Mouse (Mus musculus): ENCODE data around the gene Gal3st1. TPM values are rescaled to one million over a fixed set of nuclear protein-coding genes. Genes with fewer than 3 reads are reported as not detected.

The Gal3st1 gene
- polyA plus RNA-seq, 1 experiment: not detected

DNA sequence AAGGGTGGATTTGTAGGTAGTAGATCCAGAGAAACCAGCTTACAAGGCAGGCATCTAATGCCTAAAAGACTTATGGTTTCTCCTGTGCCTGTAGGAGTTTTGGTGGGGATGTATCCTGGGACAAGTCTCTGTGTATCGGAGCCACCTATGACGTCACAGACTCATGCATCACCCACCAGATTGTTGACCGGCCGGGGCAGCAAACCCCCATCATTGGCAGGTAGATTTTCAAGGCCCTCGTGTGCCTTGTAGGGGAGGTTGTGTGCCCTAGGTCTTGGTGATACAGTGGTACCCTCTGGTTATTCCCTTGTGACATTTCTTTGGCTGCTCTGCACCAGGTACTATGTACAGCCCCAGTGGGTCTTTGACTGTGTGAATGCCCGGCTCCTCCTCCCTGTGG is 6.8 kb upstream of the Gal3st1 start, which contains the start of gene 4930556J24Rik:
Gene 4930556J24Rik (minus strand): TSS at position 101 of the 400 bp plus-strand sequence.
- no peak for TF ChIP-seq GATA1 (IDR thresholded peaks at IDR 0.05; ENCODE audit: low read length)

- TF ChIP-seq GATA1 (IDR thresholded peaks at IDR 0.05; ENCODE audit: low read length): no peak
Measured at GRCm38 (mm10) chr11:3978421-3978820, 5.0 kb upstream of the Gal3st1 start.

DNA sequence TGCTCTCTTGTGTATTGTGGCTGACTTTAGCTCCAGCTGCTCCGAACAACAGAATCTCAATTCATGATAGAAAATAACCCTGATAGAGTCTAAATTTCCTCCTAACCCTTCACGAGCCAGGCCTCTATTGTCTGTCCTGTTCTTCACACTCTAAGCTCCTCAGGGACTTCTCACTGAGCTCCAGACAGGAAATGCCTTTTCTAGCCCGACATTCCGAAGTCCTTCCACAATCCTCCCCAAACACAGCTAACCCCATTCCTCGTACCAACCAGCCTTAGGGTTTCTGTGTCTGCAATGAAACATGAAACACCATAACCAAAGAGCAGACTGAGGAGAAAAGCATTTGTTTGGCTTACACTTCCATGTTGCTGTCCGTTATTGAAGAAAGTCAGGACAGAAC is 1.9 kb upstream of the Gal3st1 start:
- TF ChIP-seq GATA1 (IDR thresholded peaks at IDR 0.05; ENCODE audit: low read length): no peak

DNA sequence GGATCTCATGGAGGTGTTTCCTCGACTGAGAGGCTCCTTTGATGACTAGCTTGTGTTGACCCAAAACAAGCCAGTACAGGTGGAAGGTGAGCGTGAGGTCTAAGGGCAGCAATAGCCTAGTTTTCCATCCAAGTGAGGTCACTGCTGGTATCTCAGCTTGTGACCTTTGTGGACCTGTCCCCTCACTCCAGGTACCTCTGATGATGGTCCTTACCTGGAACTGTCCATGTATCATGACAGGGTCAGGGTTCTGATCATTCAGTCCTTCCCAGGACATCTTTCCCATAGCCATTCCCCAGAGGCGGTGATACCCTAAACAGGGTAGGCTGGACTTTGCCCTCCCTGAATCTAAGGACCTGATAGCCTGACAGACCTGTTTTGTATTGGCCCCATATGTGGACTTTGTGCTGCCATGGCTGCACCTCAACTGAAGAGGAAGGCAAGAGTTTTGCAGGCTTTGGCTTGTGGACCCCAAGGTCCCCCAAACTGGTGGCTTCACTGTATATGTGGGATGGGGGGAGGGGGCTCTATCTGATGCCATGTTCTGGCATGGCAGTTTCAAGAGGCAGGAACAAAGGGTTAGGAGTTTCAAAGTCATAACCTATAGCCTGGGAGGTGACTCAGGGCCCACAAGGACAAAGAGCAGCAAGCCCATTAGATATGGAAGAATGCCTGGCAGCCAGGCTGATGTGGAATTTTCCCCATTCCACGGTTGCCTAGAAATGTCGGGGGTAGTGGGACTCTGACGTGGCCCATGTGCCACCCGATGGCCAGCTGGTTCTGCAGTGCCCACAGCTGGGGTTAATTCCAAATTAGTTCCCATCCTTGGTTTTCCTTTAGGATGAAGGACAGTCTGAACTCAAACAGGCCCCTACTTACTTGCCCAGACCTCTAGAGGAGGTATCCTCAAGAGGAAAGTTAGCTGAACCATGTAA is 894 bp upstream of the Gal3st1 start:
- no peak for TF ChIP-seq GATA1 (IDR thresholded peaks at IDR 0.05; ENCODE audit: low read length)

- TF ChIP-seq GATA1 (IDR thresholded peaks at IDR 0.05; ENCODE audit: low read length): no peak
Measured at GRCm38 (mm10) chr11:3983863-3984745, 668 bp downstream of the Gal3st1 start.

DNA sequence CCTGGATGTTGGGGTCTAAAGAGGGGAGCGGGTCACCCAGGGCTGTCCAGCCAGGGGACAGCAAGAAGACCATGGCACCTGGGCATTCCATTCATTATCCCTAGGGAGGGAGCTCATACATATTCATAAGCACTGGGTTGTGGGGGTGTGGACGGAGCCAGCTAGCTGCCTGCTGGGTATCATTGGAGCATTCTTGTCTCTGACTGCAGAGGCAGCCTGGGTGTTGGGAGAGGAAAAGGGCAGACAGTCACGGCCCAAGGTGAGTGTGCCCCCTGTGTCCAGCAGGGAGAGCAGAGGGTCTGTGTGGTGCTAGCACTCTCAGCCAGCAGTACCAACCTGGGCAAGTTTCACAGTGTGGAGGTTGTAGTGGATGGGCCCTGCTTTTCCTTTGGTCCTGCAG is 6.3 kb downstream of the Gal3st1 start:
- no peak for TF ChIP-seq GATA1 (IDR thresholded peaks at IDR 0.05; ENCODE audit: low read length)

DNA sequence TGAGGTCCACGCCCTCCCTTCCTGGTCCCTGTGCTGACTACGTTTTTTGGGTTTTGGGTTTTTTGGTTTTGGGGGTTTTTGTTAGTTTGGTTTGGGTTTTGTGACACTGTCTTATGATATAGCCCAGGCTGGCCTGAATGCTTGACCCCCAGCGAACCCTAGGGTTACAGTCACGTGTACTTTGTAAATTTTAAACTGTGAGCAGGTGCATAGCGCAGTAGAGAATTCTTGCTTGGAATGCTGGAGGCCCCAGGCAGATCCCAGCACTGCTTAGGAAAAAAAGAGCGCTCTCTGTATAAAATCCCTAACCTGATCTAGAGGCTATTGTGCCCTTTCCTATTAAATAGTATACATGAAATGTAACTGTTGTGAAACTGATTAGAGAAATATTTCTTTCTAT is 9.7 kb downstream of the Gal3st1 start:
- TF ChIP-seq GATA1 (IDR thresholded peaks at IDR 0.05; ENCODE audit: low read length): no peak

DNA sequence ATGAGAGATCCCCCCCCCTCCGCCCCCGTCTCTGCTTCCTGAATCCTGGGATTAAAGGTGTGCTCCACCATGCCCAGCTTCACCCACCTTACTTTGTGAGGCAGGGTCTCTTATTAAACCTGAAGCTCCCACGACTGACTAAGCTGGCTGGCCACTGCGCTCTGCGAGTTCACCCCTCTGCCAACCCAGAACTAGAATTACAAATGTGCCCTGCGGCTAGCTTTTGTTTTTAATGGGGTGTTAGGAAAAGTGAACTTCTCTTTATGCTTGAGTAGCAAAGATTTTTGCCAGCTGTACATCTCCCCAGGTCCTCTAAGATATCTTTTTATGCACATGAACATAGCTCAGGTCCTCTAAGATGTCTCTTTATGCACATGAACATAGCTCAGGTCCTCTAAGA is 10.5 kb downstream of the Gal3st1 start:
- no peak for TF ChIP-seq GATA1 (IDR thresholded peaks at IDR 0.05; ENCODE audit: low read length)

DNA sequence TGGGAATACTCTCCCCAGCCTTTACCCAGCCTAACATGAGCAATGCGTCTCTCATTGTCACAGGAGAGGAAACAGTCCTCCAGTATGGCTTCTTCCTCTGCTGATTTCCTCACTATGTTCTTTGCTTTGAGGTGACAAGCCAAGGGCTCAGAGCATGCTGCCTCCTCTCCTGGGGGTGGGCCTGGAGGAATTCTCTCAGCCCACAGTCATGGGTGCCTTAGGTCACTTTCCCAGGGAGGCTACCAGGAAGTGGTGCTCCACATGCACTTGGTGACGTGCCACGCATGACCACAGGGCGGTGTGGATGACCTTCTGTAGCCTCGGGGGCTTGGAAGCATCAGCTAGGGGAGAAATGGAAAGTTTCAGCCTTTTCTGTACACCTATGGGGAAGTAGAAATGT is 12.1 kb downstream of the Gal3st1 start:
- no peak for TF ChIP-seq GATA1 (IDR thresholded peaks at IDR 0.05; ENCODE audit: low read length)

DNA sequence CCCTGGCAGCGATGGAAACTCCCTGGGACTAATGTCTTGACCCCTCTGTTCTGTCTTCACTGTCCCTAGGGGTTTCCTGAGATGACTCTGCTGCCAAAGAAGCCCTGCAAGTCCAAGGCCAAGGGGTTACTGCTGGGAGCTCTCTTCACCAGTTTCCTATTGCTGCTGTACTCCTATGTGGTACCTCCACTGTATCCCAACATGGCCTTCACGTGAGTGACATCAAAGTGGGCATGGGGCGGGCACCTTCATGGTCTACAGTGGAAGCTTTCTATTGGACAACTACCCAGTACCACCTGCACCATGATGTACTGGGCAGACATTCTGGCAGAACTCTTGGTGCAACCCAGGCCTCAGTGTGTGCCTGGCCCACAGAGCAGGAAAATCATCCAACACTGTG is 13.4 kb downstream of the Gal3st1 start:
- no peak for TF ChIP-seq GATA1 (IDR thresholded peaks at IDR 0.05; ENCODE audit: low read length)

GRCm38 (mm10) chr11:3997978-3998720 is 14.7 kb downstream of the Gal3st1 start:
- TF ChIP-seq GATA1 (IDR thresholded peaks at IDR 0.05; ENCODE audit: low read length): no peak

GRCm38 (mm10) chr11:3999547-3999946 is 16.1 kb downstream of the Gal3st1 start:
- no peak for TF ChIP-seq GATA1 (IDR thresholded peaks at IDR 0.05; ENCODE audit: low read length)

DNA sequence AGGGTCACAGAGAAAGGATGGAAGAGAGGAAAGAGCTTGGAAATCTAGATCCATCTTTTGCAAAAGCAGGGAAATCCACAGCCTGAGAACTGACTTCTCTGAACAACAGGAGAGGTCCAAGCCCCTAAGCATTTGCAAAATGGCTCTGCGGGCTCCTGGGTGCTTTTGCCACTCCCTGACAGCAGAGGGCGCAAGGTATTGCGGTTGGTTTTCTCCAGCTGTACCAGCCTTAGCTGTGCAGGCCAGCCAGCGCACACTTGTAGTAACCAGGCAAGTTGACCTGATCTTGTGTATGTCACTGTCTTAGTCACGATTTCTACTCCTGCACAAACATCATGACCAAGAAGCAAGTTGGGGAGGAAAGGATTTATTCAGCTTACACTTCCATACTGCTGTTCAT is 18.2 kb downstream of the Gal3st1 start:
- TF ChIP-seq GATA1 (IDR thresholded peaks at IDR 0.05; ENCODE audit: low read length): no peak

- no peak for TF ChIP-seq GATA1 (IDR thresholded peaks at IDR 0.05; ENCODE audit: low read length)
Measured at GRCm38 (mm10) chr11:4005220-4005805, 21.9 kb downstream of the Gal3st1 start.

GRCm38 (mm10) chr11:4006462-4006861 is 23.0 kb downstream of the Gal3st1 start:
- TF ChIP-seq GATA1 (IDR thresholded peaks at IDR 0.05; ENCODE audit: low read length): no peak
